Comparison of ENCODE assay signal across 10 mouse cellular contexts in genomic region chr3:121874576-121874975, GRCm38 (mm10). TPM values are rescaled to one million over a fixed set of nuclear protein-coding genes. Genes with fewer than 3 reads are reported as not detected.
DNase-seq lines count a peak whose midpoint lies in the region; ATAC-seq and TF ChIP-seq lines count a peak whose summit lies in the region.
"Had no signal": no experiment of that assay in that cellular context is flagged by ENCODE, and none has a peak within 500 bp of the region (broad histone marks: within the 10 kb centered on the region; RNA-seq: fewer than 3 reads in every experiment).

No protein-coding gene starts in this region.

- no peaks in the 10 kb centered on the region for H3K27me3 ChIP-seq in kidney, adult 2 months (replicated peaks; ENCODE audit: control insufficient read depth, insufficient read depth, low read length)
- no peaks in the 10 kb centered on the region for H3K27me3 ChIP-seq in kidney, embryonic 14.5 days (ENCODE audit: control insufficient read depth, insufficient read depth, low read length)
- H3K27me3 ChIP-seq: forebrain, embryonic 12.5 days had no signal

- peak overlapping the region; percentile 16; the same call in 1 of the 2 replicates for H3K27ac ChIP-seq in kidney, adult 2 months (ENCODE audit: insufficient read depth, low read depth, low read length)
- H3K27ac ChIP-seq in kidney, embryonic 14.5 days (ENCODE audit: low read depth, low read length): no peak overlapping the region
- H3K27ac ChIP-seq: forebrain, embryonic 12.5 days had no signal

- peaks cover 18% of the 10 kb centered on the region; the same call in 1 of the 2 replicates for H3K4me1 ChIP-seq in kidney, adult 2 months (ENCODE audit: control insufficient read depth, insufficient read depth, low read length)
- H3K4me1 ChIP-seq in kidney, embryonic 14.5 days (ENCODE audit: control insufficient read depth, insufficient read depth, low read length): no peaks in the 10 kb centered on the region
- H3K4me1 ChIP-seq: forebrain, embryonic 12.5 days had no signal

- peak; percentile 78 for DNase-seq in kidney, adult 2 months
- DNase-seq in 416B (ENCODE audit: low read depth): peak; percentile 94
- peak; percentile 70 for DNase-seq in adrenal gland, postnatal 10 days
- DNase-seq in kidney, postnatal 14 days: peak; percentile 70
- DNase-seq in right cerebral cortex, postnatal 10 days (ENCODE audit: low spot score in 2 of 2): no peak
- no peak for DNase-seq in urinary bladder, postnatal 25 days (ENCODE audit: low spot score)
- DNase-seq in c-Kit-positive CD71-positive TER-119-positive erythroid progenitor cells, embryonic 14.5 days (ENCODE audit: low spot score): no peak
- DNase-seq: cerebellum, adult 11 months had no signal

- H3K9ac ChIP-seq in kidney, embryonic 14.5 days (ENCODE audit: low read depth, low read length): no peak overlapping the region
- H3K9ac ChIP-seq: forebrain, embryonic 12.5 days had no signal

- no peak for ATAC-seq in kidney, embryonic 14.5 days (ENCODE audit: low FRiP score, low TSS enrichment)

- no peak overlapping the region for H3K4me2 ChIP-seq in kidney, embryonic 14.5 days (replicated peaks; ENCODE audit: low read depth, low read length)
- H3K4me2 ChIP-seq: forebrain, embryonic 12.5 days had no signal

- H3K4me3 ChIP-seq in kidney, adult 2 months (ENCODE audit: insufficient read depth, low read depth, low read length): no peak overlapping the region
- no peak overlapping the region for H3K4me3 ChIP-seq in kidney, embryonic 14.5 days (ENCODE audit: low read length)
- H3K4me3 ChIP-seq: forebrain, embryonic 12.5 days had no signal

- WGBS in kidney, adult 2 months: 75% methylated on average over 1 of the region's 1 CpGs
- WGBS in kidney, embryonic 14.5 days: 84% methylated on average over 1 of the region's 1 CpGs

- TF ChIP-seq POLR2A in kidney, adult 2 months (IDR thresholded peaks at IDR 0.05; ENCODE audit: low read depth, low read length): no peak

- H3K36me3 ChIP-seq in kidney, adult 2 months (ENCODE audit: control insufficient read depth, insufficient read depth, low read length): no peaks in the 10 kb centered on the region
- no peaks in the 10 kb centered on the region for H3K36me3 ChIP-seq in kidney, embryonic 14.5 days (ENCODE audit: control insufficient read depth, insufficient read depth, low read length)
- H3K36me3 ChIP-seq: forebrain, embryonic 12.5 days had no signal

- no peak for TF ChIP-seq CTCF in kidney, adult 2 months (conservative IDR thresholded peaks at IDR 0.05; ENCODE audit: insufficient read depth, insufficient read length, low read depth, low read length)

- no peaks in the 10 kb centered on the region for H3K9me3 ChIP-seq in kidney, embryonic 14.5 days (ENCODE audit: control insufficient read depth, low read length)
- H3K9me3 ChIP-seq: forebrain, embryonic 12.5 days had no signal

RNA-seq across cellular contexts. Expression of gene Abcd3, which starts 59.5 kb away (rescaled TPM):
- polyA plus RNA-seq in kidney, adult 2 months (2012; rRNA removed): 25.5 and 48.2 TPM in 2 replicates
- 35.7 and 70.8 TPM in 2 replicates for polyA plus RNA-seq in kidney, embryonic 14.5 days (2014; fragmentation: Nextera tagmentation; extraction: Ambion mirVana)
- 100 to 1,000 TPM; 170 to 171 TPM for total RNA-seq in adrenal gland, postnatal 10 days (2021)

Comparison
In these comparisons a context has a peak if more than half of its experiments do, and no peak if none do; other contexts are left out.
1. DNase-seq: peak in kidney, adult 2 months (single experiment), 416B (single experiment), adrenal gland, postnatal 10 days (single experiment) and kidney, postnatal 14 days (single experiment); none in right cerebral cortex, postnatal 10 days (0 of 2), urinary bladder, postnatal 25 days (single experiment) and c-Kit-positive CD71-positive TER-119-positive erythroid progenitor cells, embryonic 14.5 days (single experiment).